Mouse (Mus musculus) neural tube, embryonic 12.5 days (tissue): ENCODE data around the gene Nelfe. TPM values are rescaled to one million over a fixed set of nuclear protein-coding genes. Genes with fewer than 3 reads are reported as not detected.

ENCODE experiments used
- ATAC-seq: fragments of 200-750 bp; cut with Nextera tagmentation; 2 replicates; pipeline ENCODE4 v1.8.0; 2017; ENCODE audit warnings: low read depth, mild to moderate bottlenecking, moderate TSS enrichment, moderate library complexity; ENCODE audit not compliant: low FRiP score
- H3K27ac ChIP-seq: fragments of 300-500 bp; sonication (generic); 2 replicates; pipeline ENCODE4 v1.5.1; 2016
- H3K27me3 ChIP-seq: fragments of 300-500 bp; sonication (generic); replicated peaks from 2 replicates; pipeline ENCODE4 v1.6.1; 2016; ENCODE audit warnings: mild to moderate bottlenecking
- H3K36me3 ChIP-seq: fragments of 300-500 bp; sonication (generic); 2 replicates; pipeline ENCODE4 v1.6.1; 2016; ENCODE audit warnings: mild to moderate bottlenecking
- H3K4me1 ChIP-seq: fragments of 300-500 bp; sonication (generic); 2 replicates; pipeline ENCODE4 v1.6.1; 2016
- H3K4me2 ChIP-seq: fragments of 300-500 bp; sonication (generic); replicated peaks from 2 replicates; pipeline ENCODE4 v1.6.1; 2016; ENCODE audit warnings: mild to moderate bottlenecking
- H3K4me3 ChIP-seq: fragments of 300-500 bp; sonication (generic); 2 replicates; pipeline ENCODE4 v1.5.1; 2016
- H3K9ac ChIP-seq: fragments of 300-500 bp; sonication (generic); 2 replicates; pipeline ENCODE4 v1.6.1; 2016; ENCODE audit warnings: mild to moderate bottlenecking
- H3K9me3 ChIP-seq: fragments of 300-500 bp; sonication (generic); 2 replicates; pipeline ENCODE4 v1.6.1; 2016; ENCODE audit warnings: mild to moderate bottlenecking
- WGBS: fragments of 180-500 bp; shearing (Covaris S2); methylation state at CpG from one replicate; pipeline ENCODE4 v1.1.7; 2016; 5-methylcytosine and 5-hydroxymethylcytosine counted together
- polyA plus RNA-seq: library from polyadenylated mRNA; unstranded; fragments of >200 nt; fragmentation: Nextera tagmentation; extraction: Ambion mirVana; gene quantifications from 2 replicates; pipeline ENCODE4 v1.2.1, GENCODE M21; 2016

The Nelfe gene
- polyA plus RNA-seq, 1 experiment from 2014 or later: 95.9 TPM

DNA sequence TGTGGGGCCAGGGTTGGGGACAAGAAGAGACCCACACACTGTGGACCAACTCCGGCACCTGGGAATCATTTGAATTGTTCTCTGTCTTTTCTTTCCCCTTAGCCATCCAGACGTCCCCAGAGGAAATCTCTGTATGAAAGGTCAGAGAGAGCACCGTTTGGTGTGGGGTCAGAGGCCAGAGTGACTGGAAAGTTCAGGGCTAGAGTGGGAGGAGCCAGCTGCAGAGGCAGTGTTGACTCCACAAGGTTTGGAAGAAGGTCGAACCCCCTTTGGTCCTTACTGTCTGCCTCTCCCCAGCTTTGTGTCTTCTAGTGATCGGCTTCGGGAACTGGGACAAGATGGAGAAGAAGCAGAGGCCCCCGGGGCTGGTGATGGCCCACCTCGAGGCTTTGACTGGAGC, 3.3 kb downstream of the Nelfe start:
- no peak overlapping the region for H3K9ac ChIP-seq
- no peak overlapping the region for H3K4me3 ChIP-seq
- WGBS: 84% methylated on average over 8 of the region's 8 CpGs
- H3K4me1 ChIP-seq: peaks cover 18% of the 10 kb centered on the region
- H3K36me3 ChIP-seq: peaks cover 52% of the 10 kb centered on the region
- ATAC-seq: no peak
- no peak overlapping the region for H3K4me2 ChIP-seq
- H3K27me3 ChIP-seq: no peaks in the 10 kb centered on the region
- H3K9me3 ChIP-seq: no peaks in the 10 kb centered on the region
- no peak overlapping the region for H3K27ac ChIP-seq

DNA sequence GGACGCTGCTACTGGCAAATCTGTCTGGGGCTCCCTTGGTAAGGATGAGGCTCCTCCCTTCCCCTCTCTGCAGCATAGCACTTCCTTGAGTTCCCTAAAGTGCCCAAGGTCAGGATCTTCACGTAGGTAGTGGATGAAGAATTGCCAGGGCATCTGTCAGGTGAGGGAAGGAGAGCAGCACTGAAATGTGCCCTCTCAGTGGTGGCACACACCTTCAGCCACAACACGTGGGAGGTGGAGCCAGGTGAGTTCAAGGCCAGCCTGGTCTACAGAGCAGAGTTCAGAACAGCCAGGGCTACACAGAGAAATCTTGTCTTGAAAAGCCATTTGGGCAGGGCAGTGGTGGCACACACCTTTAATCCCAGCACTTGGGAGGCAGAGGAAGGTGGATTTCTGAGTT, 4.6 kb downstream of the Nelfe start:
- 88% methylated on average over 3 of the region's 3 CpGs for WGBS

DNA sequence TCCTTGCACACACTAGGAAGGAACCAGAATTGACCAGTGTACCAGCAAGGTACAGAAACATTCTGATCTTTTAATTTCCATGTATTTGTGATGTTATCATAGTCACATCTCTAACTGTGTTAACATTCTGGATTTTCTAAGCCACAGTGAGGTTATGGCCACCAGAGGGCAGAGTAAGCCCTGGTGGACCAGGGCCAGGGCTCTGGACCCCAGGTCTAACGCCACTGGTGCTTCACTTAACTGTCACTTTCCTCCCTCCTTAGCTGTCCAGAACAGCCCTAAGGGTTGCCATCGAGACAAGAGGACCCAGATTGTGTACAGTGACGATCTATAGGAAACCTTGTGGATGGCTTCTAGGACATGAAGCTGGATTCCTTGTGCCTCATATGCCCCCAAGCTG, 5.6 kb downstream of the Nelfe start:
- Histone ChIP-seq H3K9ac (no peak overlapping the region), H3K4me3 (no peak overlapping the region), H3K27ac (no peak overlapping the region), H3K4me2 (no peak overlapping the region), H3K4me1 (peaks cover 8% of the 10 kb centered on the region), H3K36me3 (peaks cover 52% of the 10 kb centered on the region), H3K9me3 (no peaks in the 10 kb centered on the region), H3K27me3 (no peaks in the 10 kb centered on the region)
- ATAC-seq: no peak
- 46% methylated on average over 3 of the region's 3 CpGs for WGBS

More for the DNA sequence above, 4.6 kb downstream of the Nelfe start:
- no peak overlapping the region for H3K4me3 ChIP-seq
- H3K9ac ChIP-seq: no peak overlapping the region
- ATAC-seq: no peak
- H3K9me3 ChIP-seq: no peaks in the 10 kb centered on the region
- H3K4me1 ChIP-seq: peaks cover 12% of the 10 kb centered on the region
- H3K27ac ChIP-seq: no peak overlapping the region
- H3K27me3 ChIP-seq: no peaks in the 10 kb centered on the region
- H3K4me2 ChIP-seq: no peak overlapping the region
- H3K36me3 ChIP-seq: peaks cover 52% of the 10 kb centered on the region

DNA sequence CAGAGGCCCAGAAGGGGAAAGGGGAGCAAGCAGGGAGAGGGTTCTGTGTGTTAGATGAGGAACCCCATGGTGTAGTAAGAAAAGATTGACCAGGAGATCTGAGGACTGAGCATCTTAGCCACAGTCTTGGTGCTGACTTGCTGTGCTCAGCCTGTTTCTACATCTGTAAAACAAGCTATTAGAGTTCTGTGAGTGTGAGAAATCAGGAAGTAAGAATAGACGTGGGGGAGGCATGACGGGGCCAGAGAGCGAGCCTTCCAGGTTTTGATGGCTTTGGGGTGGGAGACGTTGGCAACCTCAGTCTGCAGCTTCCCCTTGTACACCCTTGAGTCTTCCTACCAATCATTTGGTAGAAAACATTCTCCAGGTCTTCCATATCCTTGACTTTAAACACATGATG, 8.5 kb downstream of the Nelfe start:
- H3K4me1 ChIP-seq: no peaks in the 10 kb centered on the region
- H3K9ac ChIP-seq: no peak overlapping the region
- no peak for ATAC-seq
- H3K27me3 ChIP-seq: no peaks in the 10 kb centered on the region
- no peak overlapping the region for H3K4me3 ChIP-seq
- H3K4me2 ChIP-seq: no peak overlapping the region
- WGBS: 89% methylated on average over 4 of the region's 4 CpGs
- no peaks in the 10 kb centered on the region for H3K9me3 ChIP-seq
- no peak overlapping the region for H3K27ac ChIP-seq
- H3K36me3 ChIP-seq: peaks cover 38% of the 10 kb centered on the region

DNA sequence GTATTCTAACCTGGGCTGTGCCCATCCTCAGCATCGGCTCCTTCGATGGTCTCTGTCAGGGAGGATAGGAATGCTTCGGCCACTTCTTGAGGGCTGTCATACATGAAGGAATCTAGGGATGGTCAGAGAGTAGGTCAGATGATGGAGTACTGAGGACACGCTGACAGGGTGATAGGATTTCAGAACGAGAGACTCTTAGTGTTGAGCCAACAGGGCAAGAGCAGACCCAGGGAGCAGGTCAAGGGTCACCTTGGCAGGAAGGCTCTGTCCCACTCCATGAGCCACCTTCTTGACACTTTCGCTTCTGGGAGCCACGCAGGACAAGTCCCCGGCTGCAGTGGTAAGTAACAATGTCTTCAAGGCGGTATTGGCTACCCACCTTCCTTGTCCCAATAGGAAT, 10.3 kb downstream of the Nelfe start:
- no peak for ATAC-seq
- Histone ChIP-seq H3K4me1 (no peaks in the 10 kb centered on the region), H3K4me3 (no peak overlapping the region), H3K4me2 (no peak overlapping the region), H3K36me3 (peaks cover 22% of the 10 kb centered on the region), H3K9ac (no peak overlapping the region), H3K27ac (no peak overlapping the region), H3K9me3 (no peaks in the 10 kb centered on the region), H3K27me3 (no peaks in the 10 kb centered on the region)
- WGBS: 89% methylated on average over 9 of the region's 9 CpGs

DNA sequence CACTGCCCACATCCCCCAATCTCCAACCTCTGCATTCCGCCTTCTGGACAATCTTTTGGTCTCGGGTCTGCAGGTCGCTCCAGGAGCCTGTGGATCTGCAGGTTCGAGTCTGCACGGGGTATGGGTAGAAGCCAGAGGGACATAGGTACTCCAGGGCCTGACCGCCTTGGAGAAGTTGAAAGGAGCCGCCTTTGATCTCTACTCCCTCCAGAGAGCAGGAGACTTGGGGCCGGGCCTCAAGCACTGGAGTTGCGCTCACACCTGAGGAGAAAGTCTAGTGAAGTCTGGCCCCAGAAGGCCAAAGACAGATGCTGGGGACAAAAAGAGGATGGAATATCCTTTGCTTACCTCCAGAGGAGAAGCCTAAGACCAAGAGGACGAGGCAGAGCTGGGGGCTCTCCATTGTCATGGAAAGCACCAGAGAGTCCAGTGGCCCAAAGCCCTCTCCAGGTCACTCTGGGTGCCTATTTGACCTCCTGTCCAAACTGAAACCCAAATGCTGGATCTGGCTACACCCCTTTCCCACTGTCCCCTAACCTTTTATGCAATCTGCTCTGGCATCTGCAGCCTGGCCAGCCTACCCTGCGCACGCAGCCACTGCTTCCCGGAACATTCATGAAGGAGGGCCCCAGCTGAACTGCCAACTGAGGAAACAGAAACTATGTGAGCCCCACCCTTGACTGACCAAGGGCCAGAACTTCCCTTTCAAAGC, 11.7 kb downstream of the Nelfe start:
- Histone ChIP-seq H3K9me3 (no peaks in the 10 kb centered on the region), H3K4me3 (no peak overlapping the region), H3K4me2 (no peak overlapping the region), H3K36me3 (peaks cover 9% of the 10 kb centered on the region), H3K4me1 (no peaks in the 10 kb centered on the region), H3K27ac (no peak overlapping the region), H3K9ac (no peak overlapping the region), H3K27me3 (no peaks in the 10 kb centered on the region)
- 69% methylated on average over 13 of the region's 13 CpGs for WGBS
- no peak for ATAC-seq

DNA sequence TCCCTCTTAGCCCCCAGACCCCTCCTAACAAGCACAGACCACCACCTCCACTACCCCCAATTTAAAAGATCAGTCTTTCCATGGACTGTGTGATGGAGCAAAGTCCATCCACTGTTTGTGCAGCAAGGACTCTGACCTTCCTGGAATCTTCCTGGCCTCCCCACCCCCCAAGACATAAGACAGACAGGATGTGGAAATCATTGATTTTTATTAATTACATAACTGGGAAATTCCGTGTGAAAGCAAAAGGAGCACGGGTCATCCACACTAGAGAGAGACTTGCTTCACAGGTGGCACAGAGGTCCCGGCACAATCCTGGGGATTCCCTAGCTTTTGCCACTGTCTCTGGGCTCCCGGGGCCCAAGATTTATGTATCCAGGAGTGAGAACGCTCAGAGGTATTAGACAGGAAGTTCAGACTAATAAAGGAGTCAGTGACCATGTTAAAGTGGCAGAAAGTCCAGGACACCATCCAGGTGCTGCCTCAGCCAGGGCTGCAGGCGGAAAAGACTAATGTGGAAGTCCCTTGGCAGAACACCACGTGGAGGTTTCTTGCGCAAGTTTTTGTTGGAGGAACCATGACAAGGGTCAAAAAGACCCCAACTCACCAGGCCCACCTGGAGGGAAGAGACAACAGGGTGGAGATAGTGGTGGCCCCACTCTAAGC, 12.4 kb downstream of the Nelfe start, which contains the start of gene Cfb:
Gene Cfb, minus strand, starts transcription at position 103 of the 666 bp plus-strand sequence.
- Histone ChIP-seq H3K27ac (no peak within 1 kb of the TSS), H3K9me3 (no peaks in the 10 kb centered on the region), H3K9ac (no peak within 1 kb of the TSS), H3K4me1 (no peaks in the 10 kb centered on the region), H3K4me2 (no peak within 1 kb of the TSS), H3K36me3 (0 out of 2 replicates have a peak, but pooled peaks cover 2% of the 10 kb centered on the region), H3K27me3 (no peaks in the 10 kb centered on the region), H3K4me3 (no peak within 1 kb of the TSS)
- ATAC-seq: no peak
- 73% methylated on average over 8 of the region's 8 CpGs for WGBS

DNA sequence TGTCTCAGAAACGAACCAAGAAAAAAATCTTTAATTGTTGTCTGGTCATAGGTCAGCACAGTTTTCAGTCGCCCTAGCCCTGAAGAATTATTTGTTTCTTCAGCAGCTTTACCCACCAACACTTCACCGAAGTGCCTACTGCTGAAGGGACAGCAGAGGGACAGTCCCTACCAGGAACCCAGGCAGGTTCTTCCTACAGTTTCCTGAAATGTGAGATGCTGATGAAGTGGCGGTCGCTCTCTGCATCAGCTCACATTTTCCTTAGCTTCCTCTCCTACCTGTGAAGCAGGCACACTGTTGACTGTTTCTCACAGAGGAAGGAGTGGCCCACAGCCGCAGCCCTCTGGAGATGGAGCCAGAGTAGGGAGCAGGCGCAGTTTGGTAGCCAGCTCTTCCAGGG, 15.8 kb downstream of the Nelfe start:
- H3K27me3 ChIP-seq: no peaks in the 10 kb centered on the region
- no peaks in the 10 kb centered on the region for H3K9me3 ChIP-seq
- H3K4me1 ChIP-seq: no peaks in the 10 kb centered on the region
- WGBS: 69% methylated on average over 7 of the region's 7 CpGs
- no peak overlapping the region for H3K27ac ChIP-seq
- no peak overlapping the region for H3K4me2 ChIP-seq
- no peak overlapping the region for H3K9ac ChIP-seq
- H3K4me3 ChIP-seq: no peak overlapping the region
- H3K36me3 ChIP-seq: no peaks in the 10 kb centered on the region
- ATAC-seq: no peak

DNA sequence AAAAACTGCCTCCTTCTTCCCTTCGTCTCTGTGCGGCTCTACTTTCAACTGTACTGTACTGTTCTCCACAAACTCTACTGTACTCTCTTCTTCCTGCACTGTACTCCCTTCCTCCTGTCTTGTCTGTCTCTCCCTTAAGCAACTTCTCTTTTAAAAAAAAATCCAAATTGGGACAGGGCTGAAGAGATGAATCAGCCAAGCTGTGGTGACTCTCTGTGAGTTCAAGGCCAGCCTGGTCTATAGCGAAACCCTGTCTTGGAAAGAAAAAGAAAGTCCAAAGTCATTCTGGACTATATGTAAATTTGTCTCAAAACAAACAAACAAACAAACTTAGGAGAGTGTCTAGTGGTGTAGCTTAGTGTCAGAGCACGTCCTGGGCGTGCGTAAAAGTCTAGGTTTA, 24.1 kb downstream of the Nelfe start:
- no peak for ATAC-seq
- no peaks in the 10 kb centered on the region for H3K9me3 ChIP-seq
- WGBS: 94% methylated on average over 6 of the region's 6 CpGs
- H3K4me3 ChIP-seq: no peak overlapping the region
- no peaks in the 10 kb centered on the region for H3K27me3 ChIP-seq
- no peak overlapping the region for H3K27ac ChIP-seq
- no peak overlapping the region for H3K4me2 ChIP-seq
- no peaks in the 10 kb centered on the region for H3K36me3 ChIP-seq
- no peak overlapping the region for H3K9ac ChIP-seq
- no peaks in the 10 kb centered on the region for H3K4me1 ChIP-seq

DNA sequence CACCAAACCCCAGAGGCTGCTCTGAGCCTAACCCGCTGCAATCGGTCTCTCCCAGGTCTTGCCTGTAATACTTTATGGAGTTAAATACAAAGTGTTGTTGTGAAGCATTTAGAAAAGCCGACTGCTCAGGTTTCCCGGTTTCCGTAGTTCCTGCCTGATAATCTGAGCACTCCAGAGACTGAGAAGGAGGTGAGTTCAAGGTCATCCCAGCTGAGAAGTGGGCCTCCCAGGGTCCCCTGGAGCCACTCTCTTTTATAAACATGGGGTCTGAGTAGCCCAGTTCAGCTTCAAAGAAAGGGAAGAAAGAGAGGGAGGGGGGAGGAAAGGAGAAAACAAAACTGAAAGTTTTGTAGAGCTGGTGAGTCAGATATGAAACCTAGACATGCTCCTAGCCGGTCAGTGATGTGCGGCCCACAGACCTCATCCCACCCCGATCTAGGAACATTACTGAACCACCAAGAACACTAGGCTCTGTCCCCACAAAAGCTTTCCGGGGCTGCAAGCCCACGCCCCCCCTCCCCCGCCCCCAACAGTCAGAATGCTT, 29.2 kb downstream of the Nelfe start, which contains the start of gene Zbtb12:
Gene Zbtb12, plus strand, starts transcription at position 148 of the 544 bp plus-strand sequence.
- H3K9me3 ChIP-seq: no peaks in the 10 kb centered on the region
- no peak within 1 kb of the TSS for H3K4me2 ChIP-seq
- peaks cover 8% of the 10 kb centered on the region for H3K27me3 ChIP-seq
- no peak within 1 kb of the TSS for H3K27ac ChIP-seq
- H3K4me1 ChIP-seq: no peaks in the 10 kb centered on the region
- H3K9ac ChIP-seq: no peak within 1 kb of the TSS
- 73% methylated on average over 11 of the region's 11 CpGs for WGBS
- no peak for ATAC-seq
- H3K36me3 ChIP-seq: no peaks in the 10 kb centered on the region
- H3K4me3 ChIP-seq: no peak within 1 kb of the TSS

DNA sequence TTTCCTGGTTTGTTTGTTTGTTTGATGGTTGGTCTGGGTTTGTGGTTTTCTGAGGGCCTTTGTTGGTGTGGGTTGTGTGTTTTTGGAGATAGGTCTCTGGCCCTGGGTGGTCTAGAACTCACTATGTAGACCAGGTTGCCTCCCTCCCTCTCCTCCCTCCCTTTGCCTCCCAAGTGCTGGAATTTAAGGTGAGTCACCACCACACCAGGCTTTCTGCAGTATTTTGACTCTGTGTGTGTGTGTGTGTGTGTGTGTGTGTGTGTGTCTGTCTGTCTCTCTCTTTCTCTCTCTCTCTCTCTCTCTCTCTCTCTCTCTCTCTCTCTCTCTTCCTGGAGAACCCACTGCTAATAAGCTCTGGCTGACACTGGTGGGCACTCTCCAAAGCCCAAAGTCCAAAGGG, 31.0 kb downstream of the Nelfe start:
- Histone ChIP-seq H3K27ac (no peak overlapping the region), H3K36me3 (no peaks in the 10 kb centered on the region), H3K4me3 (no peak overlapping the region), H3K4me1 (no peaks in the 10 kb centered on the region), H3K4me2 (no peak overlapping the region), H3K27me3 (peaks cover 8% of the 10 kb centered on the region), H3K9ac (no peak overlapping the region), H3K9me3 (no peaks in the 10 kb centered on the region)
- ATAC-seq: no peak

DNA sequence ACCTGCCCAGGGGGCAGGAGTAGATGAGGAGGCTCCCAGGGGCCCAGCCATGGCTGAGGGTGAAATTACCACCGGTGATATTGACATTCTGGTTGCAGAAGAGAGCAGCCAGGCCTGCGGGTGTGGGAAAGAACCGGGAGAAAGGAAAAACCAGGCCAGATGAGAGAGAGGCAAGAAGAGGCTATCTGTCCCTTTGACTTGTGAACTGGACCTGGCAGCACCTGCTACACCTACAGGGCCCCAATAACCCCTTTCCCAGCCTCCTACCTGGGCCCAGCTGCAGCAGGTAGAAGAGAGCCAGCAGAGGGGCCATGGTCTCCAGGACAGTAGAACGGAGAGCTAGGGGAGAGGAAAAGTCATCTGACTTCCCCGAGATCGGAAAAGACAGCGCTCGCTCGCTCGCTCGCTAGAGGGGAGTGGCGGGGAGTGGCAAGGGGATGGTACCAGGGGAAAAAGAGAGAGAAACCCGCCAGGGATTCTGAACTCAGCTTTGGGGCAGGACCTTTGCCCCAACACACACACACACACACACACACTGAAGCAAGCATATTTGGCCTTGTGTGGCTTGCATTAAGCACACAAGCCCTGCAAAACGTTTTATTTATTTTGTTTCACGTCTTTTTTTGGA, 31.6 kb downstream of the Nelfe start, which contains the start of gene Gm20547:
Gene Gm20547, minus strand, starts transcription at position 360 of the 628 bp plus-strand sequence.
- Histone ChIP-seq H3K4me2 (peak within 1 kb of the TSS; percentile 37), H3K9me3 (no peaks in the 10 kb centered on the region), H3K36me3 (no peaks in the 10 kb centered on the region), H3K9ac (0 out of 2 replicates have a peak within 1 kb of the TSS, but pooled peaks have one; percentile 21), H3K4me1 (no peaks in the 10 kb centered on the region), H3K27ac (no peak within 1 kb of the TSS), H3K4me3 (no peak within 1 kb of the TSS), H3K27me3 (peaks cover 8% of the 10 kb centered on the region)
- ATAC-seq: no peak
- WGBS: 9% methylated on average over 15 of the region's 15 CpGs
